Mouse (Mus musculus) hindbrain, embryonic 16.5 days (tissue): ENCODE results near the gene Npl. TPM values are rescaled to one million over a fixed set of nuclear protein-coding genes. Genes with fewer than 3 reads are reported as not detected.

ENCODE experiments used
- ATAC-seq: fragments of 200-750 bp; cut with Nextera tagmentation; 2 replicates; pipeline ENCODE4 v1.8.0; 2017; ENCODE audit warnings: moderate TSS enrichment, moderate library complexity
- H3K27ac ChIP-seq: fragments of 300-500 bp; sonication (generic); 2 replicates; pipeline ENCODE4 v1.5.1; 2014; ENCODE audit warnings: low read depth, mild to moderate bottlenecking, control low read depth, low read length, moderate library complexity
- H3K27me3 ChIP-seq: fragments of 300-500 bp; sonication (generic); replicated peaks from 2 replicates; pipeline ENCODE4 v1.6.1; 2014; ENCODE audit warnings: low read length; ENCODE audit not compliant: control insufficient read depth, insufficient read depth
- H3K36me3 ChIP-seq: fragments of 300-500 bp; sonication (generic); 2 replicates; pipeline ENCODE4 v1.6.1; 2014; ENCODE audit warnings: mild to moderate bottlenecking, low read length, moderate library complexity, mixed read lengths; ENCODE audit not compliant: control insufficient read depth, insufficient read depth
- H3K4me1 ChIP-seq: fragments of 300-500 bp; sonication (generic); 2 replicates; pipeline ENCODE4 v1.6.1; 2014; ENCODE audit warnings: low read depth, low read length; ENCODE audit not compliant: control insufficient read depth, insufficient read depth
- H3K4me2 ChIP-seq: fragments of 300-500 bp; sonication (generic); 2 replicates; pipeline ENCODE4 v1.6.1; 2014; ENCODE audit warnings: mild to moderate bottlenecking, low read length, control low read depth, moderate library complexity
- H3K4me3 ChIP-seq: fragments of 300-500 bp; sonication (generic); 2 replicates; pipeline ENCODE4 v1.5.1; 2014; ENCODE audit warnings: mild to moderate bottlenecking, low read length, control low read depth, moderate library complexity
- H3K9ac ChIP-seq: fragments of 300-500 bp; sonication (generic); 2 replicates; pipeline ENCODE4 v1.6.1; 2014; ENCODE audit warnings: low read depth, mild to moderate bottlenecking, control low read depth, low read length, moderate library complexity
- H3K9me3 ChIP-seq: fragments of 300-500 bp; sonication (generic); 2 replicates; pipeline ENCODE4 v1.6.1; 2014; ENCODE audit warnings: mild to moderate bottlenecking, low read length, moderate library complexity; ENCODE audit not compliant: control insufficient read depth
- WGBS: fragments of 180-500 bp; shearing (Covaris S2); extraction: QIAGEN DNeasy Blood & Tissue Kit; methylation state at CpG from one replicate; pipeline ENCODE4 v1.1.7; 2014; 5-methylcytosine and 5-hydroxymethylcytosine counted together
- polyA plus RNA-seq: library from polyadenylated mRNA; unstranded; fragments of >200 nt; fragmentation: Nextera tagmentation; extraction: Ambion mirVana; gene quantifications from 2 replicates; pipeline ENCODE4 v1.2.1, GENCODE M21; 2015

The Npl gene
- polyA plus RNA-seq, 1 experiment from 2014 or later: 17.4 TPM

- peak; percentile 40; the same call in 1 of the 2 replicates for ATAC-seq
- no peaks in the 10 kb centered on the region for H3K4me1 ChIP-seq
- H3K9me3 ChIP-seq: no peaks in the 10 kb centered on the region
- H3K9ac ChIP-seq: no peak overlapping the region
- 55% methylated on average over 3 of the region's 3 CpGs for WGBS
- no peaks in the 10 kb centered on the region for H3K27me3 ChIP-seq
- H3K27ac ChIP-seq: peak overlapping the region; percentile 40; the same call in 1 of the 2 replicates
- H3K4me2 ChIP-seq: no peak overlapping the region
- no peak overlapping the region for H3K4me3 ChIP-seq
- H3K36me3 ChIP-seq: no peaks in the 10 kb centered on the region
Measured at GRCm38 (mm10) chr1:153574730-153575129, 24.9 kb upstream of the Npl start.

GRCm38 (mm10) chr1:153572271-153573043 is 22.6 kb upstream of the Npl start:
- Histone ChIP-seq H3K4me3 (no peak overlapping the region), H3K9me3 (no peaks in the 10 kb centered on the region), H3K9ac (no peak overlapping the region), H3K27me3 (no peaks in the 10 kb centered on the region), H3K4me2 (no peak overlapping the region), H3K36me3 (no peaks in the 10 kb centered on the region), H3K4me1 (no peaks in the 10 kb centered on the region), H3K27ac (no peak overlapping the region)
- 69% methylated on average over 4 of the region's 4 CpGs for WGBS
- no peak for ATAC-seq

GRCm38 (mm10) chr1:153565701-153566100 is 15.9 kb upstream of the Npl start:
- Histone ChIP-seq H3K27ac (no peak overlapping the region), H3K4me1 (no peaks in the 10 kb centered on the region), H3K9ac (no peak overlapping the region), H3K9me3 (no peaks in the 10 kb centered on the region), H3K36me3 (no peaks in the 10 kb centered on the region), H3K27me3 (no peaks in the 10 kb centered on the region; the same call in 1 of the 2 replicates), H3K4me2 (no peak overlapping the region), H3K4me3 (no peak overlapping the region)
- WGBS: 80% methylated on average over 8 of the region's 8 CpGs
- ATAC-seq: no peak

- no peaks in the 10 kb centered on the region; the same call in 1 of the 2 replicates for H3K27me3 ChIP-seq
- WGBS: 95% methylated on average over 7 of the region's 7 CpGs
- no peak for ATAC-seq
Measured at GRCm38 (mm10) chr1:153564701-153565100, 14.9 kb upstream of the Npl start.

GRCm38 (mm10) chr1:153563675-153564074 is 13.8 kb upstream of the Npl start:
- no peak for ATAC-seq
- H3K36me3 ChIP-seq: no peaks in the 10 kb centered on the region
- H3K9me3 ChIP-seq: no peaks in the 10 kb centered on the region
- no peak overlapping the region for H3K4me2 ChIP-seq
- H3K27me3 ChIP-seq: no peaks in the 10 kb centered on the region; the same call in 1 of the 2 replicates
- no peak overlapping the region for H3K27ac ChIP-seq
- 51% methylated on average over 2 of the region's 2 CpGs for WGBS
- no peaks in the 10 kb centered on the region for H3K4me1 ChIP-seq
- H3K9ac ChIP-seq: no peak overlapping the region
- H3K4me3 ChIP-seq: no peak overlapping the region

More at GRCm38 (mm10) chr1:153564701-153565100, 14.9 kb upstream of the Npl start:
- Histone ChIP-seq H3K4me2 (no peak overlapping the region), H3K27ac (no peak overlapping the region), H3K4me3 (no peak overlapping the region), H3K9ac (no peak overlapping the region), H3K9me3 (no peaks in the 10 kb centered on the region), H3K36me3 (no peaks in the 10 kb centered on the region), H3K4me1 (no peaks in the 10 kb centered on the region)

- H3K9me3 ChIP-seq: no peaks in the 10 kb centered on the region
- no peak overlapping the region for H3K9ac ChIP-seq
- H3K27ac ChIP-seq: no peak overlapping the region
- H3K27me3 ChIP-seq: no peaks in the 10 kb centered on the region
- no peak overlapping the region for H3K4me3 ChIP-seq
- H3K36me3 ChIP-seq: no peaks in the 10 kb centered on the region
- no peak overlapping the region for H3K4me2 ChIP-seq
- 45% methylated on average over 6 of the region's 6 CpGs for WGBS
- H3K4me1 ChIP-seq: no peaks in the 10 kb centered on the region
- no peak for ATAC-seq
Measured at GRCm38 (mm10) chr1:153560805-153561204, 11.0 kb upstream of the Npl start.

- Histone ChIP-seq H3K9ac (no peak overlapping the region), H3K4me3 (no peak overlapping the region), H3K4me2 (no peak overlapping the region), H3K27ac (no peak overlapping the region), H3K9me3 (no peaks in the 10 kb centered on the region), H3K4me1 (no peaks in the 10 kb centered on the region), H3K27me3 (no peaks in the 10 kb centered on the region), H3K36me3 (no peaks in the 10 kb centered on the region)
- 54% methylated on average over 7 of the region's 7 CpGs for WGBS
- no peak for ATAC-seq
Measured at GRCm38 (mm10) chr1:153559701-153560100, 9.9 kb upstream of the Npl start.

GRCm38 (mm10) chr1:153559126-153559647 is 9.3 kb upstream of the Npl start:
- WGBS: 25% methylated on average over 9 of the region's 9 CpGs
- ATAC-seq: no peak
- Histone ChIP-seq H3K27ac (no peak overlapping the region), H3K4me2 (no peak overlapping the region), H3K4me3 (no peak overlapping the region), H3K27me3 (no peaks in the 10 kb centered on the region), H3K36me3 (no peaks in the 10 kb centered on the region), H3K9ac (no peak overlapping the region), H3K4me1 (no peaks in the 10 kb centered on the region), H3K9me3 (no peaks in the 10 kb centered on the region)

- no peaks in the 10 kb centered on the region for H3K4me1 ChIP-seq
- 3% methylated on average over 2 of the region's 2 CpGs for WGBS
- ATAC-seq: peak; percentile 69
- H3K27ac ChIP-seq: no peak overlapping the region
- no peaks in the 10 kb centered on the region for H3K27me3 ChIP-seq
- no peak overlapping the region for H3K4me2 ChIP-seq
- H3K36me3 ChIP-seq: no peaks in the 10 kb centered on the region
- no peaks in the 10 kb centered on the region for H3K9me3 ChIP-seq
- no peak overlapping the region for H3K4me3 ChIP-seq
- H3K9ac ChIP-seq: no peak overlapping the region
Measured at GRCm38 (mm10) chr1:153556896-153557295, 7.1 kb upstream of the Npl start.
